Mouse (Mus musculus): Measurements from ENCODE around the gene Lrp2.

DNA sequence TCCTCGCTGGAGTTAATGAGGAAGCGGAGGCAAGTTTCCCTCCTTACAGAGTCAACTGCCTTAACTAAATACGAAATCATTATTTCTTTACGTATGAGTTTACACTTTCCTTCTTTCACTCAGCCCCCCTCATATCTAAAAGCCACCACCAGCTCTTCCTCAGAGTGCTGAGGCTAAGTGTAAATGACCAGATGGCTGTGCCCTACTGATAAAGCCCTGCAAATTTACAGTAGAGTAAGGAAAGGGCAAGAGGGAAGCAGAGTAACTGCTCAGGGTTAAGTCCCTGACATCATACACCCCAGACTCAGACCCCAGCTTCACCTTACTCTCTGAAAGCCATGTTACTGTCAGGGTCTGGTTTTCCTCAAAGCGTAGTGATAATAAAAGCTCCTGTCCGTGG lies 22.4 kb downstream of the Lrp2 start:
- no peak for TF ChIP-seq CTCF (IDR thresholded peaks at IDR 0.05; ENCODE audit: insufficient read depth, low read length)
- no peak for TF ChIP-seq POLR2A (IDR thresholded peaks at IDR 0.05; ENCODE audit: borderline replicate concordance, extremely low read depth, low read depth, low read length)

All from lung, adult 2 months (tissue).